Mouse (Mus musculus) limb, embryonic 15.5 days (tissue): ENCODE measurements around the gene Cage1. TPM values are rescaled to one million over a fixed set of nuclear protein-coding genes. Genes with fewer than 3 reads are reported as not detected.

ENCODE experiments used
- ATAC-seq: fragments of 200-750 bp; cut with Nextera tagmentation; 2 replicates; pipeline ENCODE4 v1.8.0; 2017; ENCODE audit warnings: low read depth, moderate TSS enrichment; ENCODE audit not compliant: insufficient number of reproducible peaks, low FRiP score, low TSS enrichment
- H3K27ac ChIP-seq: fragments of 300-500 bp; sonication (generic); 2 replicates; pipeline ENCODE4 v1.5.1; 2015; ENCODE audit warnings: moderate library complexity, mild to moderate bottlenecking, inconsistent platforms
- H3K27me3 ChIP-seq: fragments of 300-500 bp; sonication (generic); 2 replicates; pipeline ENCODE4 v1.6.1; 2015; ENCODE audit warnings: inconsistent platforms
- H3K36me3 ChIP-seq: fragments of 300-500 bp; sonication (generic); 2 replicates; pipeline ENCODE4 v1.6.1; 2015; ENCODE audit warnings: inconsistent platforms
- H3K4me1 ChIP-seq: fragments of 300-500 bp; sonication (generic); 2 replicates; pipeline ENCODE4 v1.6.1; 2015; ENCODE audit warnings: inconsistent platforms
- H3K4me2 ChIP-seq: fragments of 300-500 bp; sonication (generic); 2 replicates; pipeline ENCODE4 v1.6.1; 2015; ENCODE audit warnings: mild to moderate bottlenecking, inconsistent platforms
- H3K4me3 ChIP-seq: fragments of 300-500 bp; sonication (generic); 2 replicates; pipeline ENCODE4 v1.5.1; 2015; ENCODE audit warnings: mild to moderate bottlenecking, inconsistent platforms
- H3K9ac ChIP-seq: fragments of 300-500 bp; sonication (generic); 2 replicates; pipeline ENCODE4 v1.6.1; 2015; ENCODE audit warnings: inconsistent platforms
- H3K9me3 ChIP-seq: fragments of 300-500 bp; sonication (generic); 2 replicates; pipeline ENCODE4 v1.6.1; 2016; ENCODE audit warnings: inconsistent platforms
- WGBS: fragments of 180-500 bp; shearing (Covaris S2); methylation state at CpG from one replicate; pipeline ENCODE4 v1.1.7; 2015; 5-methylcytosine and 5-hydroxymethylcytosine counted together
- polyA plus RNA-seq: library from polyadenylated mRNA; unstranded; fragments of >200 nt; fragmentation: Nextera tagmentation; extraction: Ambion mirVana; gene quantifications from 2 replicates; pipeline ENCODE4 v1.2.1, GENCODE M21; 2015

Cage1 gene
- polyA plus RNA-seq, 1 experiment from 2014 or later = 0.78 TPM

GRCm38 (mm10) chr13:38007972-38008371 lies 28.9 kb downstream of the Cage1 start:
- Histone ChIP-seq H3K4me2 (no peak overlapping the region), H3K4me1 (no peaks in the 10 kb centered on the region), H3K4me3 (no peak overlapping the region), H3K9ac (no peak overlapping the region), H3K27ac (no peak overlapping the region), H3K9me3 (no peaks in the 10 kb centered on the region), H3K36me3 (no peaks in the 10 kb centered on the region), H3K27me3 (no peaks in the 10 kb centered on the region)
- 90% methylated on average over 2 of the region's 2 CpGs for WGBS
- no peak for ATAC-seq

GRCm38 (mm10) chr13:38002461-38002860 lies 34.4 kb downstream of the Cage1 start:
- WGBS = 45% methylated on average over 1 of the region's 1 CpGs
- Histone ChIP-seq H3K27me3 (no peaks in the 10 kb centered on the region), H3K27ac (no peak overlapping the region), H3K9ac (no peak overlapping the region), H3K4me3 (no peak overlapping the region), H3K4me1 (no peaks in the 10 kb centered on the region), H3K36me3 (no peaks in the 10 kb centered on the region), H3K9me3 (no peaks in the 10 kb centered on the region), H3K4me2 (no peak overlapping the region)
- no peak for ATAC-seq

- no peak overlapping the region for H3K27ac ChIP-seq
- no peak overlapping the region for H3K4me2 ChIP-seq
- no peak overlapping the region for H3K4me3 ChIP-seq
- H3K9ac ChIP-seq = no peak overlapping the region
- no peaks in the 10 kb centered on the region for H3K9me3 ChIP-seq
- no peak for ATAC-seq
- 80% methylated on average over 3 of the region's 3 CpGs for WGBS
- H3K27me3 ChIP-seq = no peaks in the 10 kb centered on the region
- no peaks in the 10 kb centered on the region for H3K4me1 ChIP-seq
- no peaks in the 10 kb centered on the region for H3K36me3 ChIP-seq
Observed at GRCm38 (mm10) chr13:37999713-38000112, 37.2 kb downstream of the Cage1 start.

GRCm38 (mm10) chr13:37994405-37994749 lies 42.5 kb downstream of the Cage1 start:
- WGBS = 15% methylated on average over 7 of the region's 7 CpGs
- H3K27me3 ChIP-seq = no peaks in the 10 kb centered on the region
- peak overlapping the region; percentile 55 for H3K4me2 ChIP-seq
- ATAC-seq = 0 out of 2 replicates have a peak, but pooled peaks have one; percentile 28
- peaks cover 5% of the 10 kb centered on the region; the same call in 1 of the 2 replicates for H3K4me1 ChIP-seq
- peak overlapping the region; percentile 21; the same call in 1 of the 2 replicates for H3K9ac ChIP-seq
- H3K4me3 ChIP-seq = peak overlapping the region; percentile 99
- H3K9me3 ChIP-seq = no peaks in the 10 kb centered on the region
- H3K27ac ChIP-seq = peak overlapping the region; percentile 97
- H3K36me3 ChIP-seq = peaks cover 18% of the 10 kb centered on the region

- Histone ChIP-seq H3K4me2 (peak within 1 kb of the TSS; percentile 55), H3K9ac (peak within 1 kb of the TSS; percentile 96), H3K36me3 (peaks cover 23% of the 10 kb centered on the region), H3K4me1 (peaks cover 5% of the 10 kb centered on the region; the same call in 1 of the 2 replicates), H3K27me3 (no peaks in the 10 kb centered on the region), H3K27ac (peak within 1 kb of the TSS; percentile 97), H3K4me3 (peak within 1 kb of the TSS; percentile 99), H3K9me3 (no peaks in the 10 kb centered on the region)
- WGBS = under 1% methylated on average over 81 of the region's 89 CpGs
- ATAC-seq = peak; percentile 97
Observed at GRCm38 (mm10) chr13:37993704-37994404, 43.0 kb downstream of the Cage1 start, which contains the start of gene Ssr1. Gene Ssr1 (minus strand): TSS chr13:37994217.

- no peaks in the 10 kb centered on the region for H3K27me3 ChIP-seq
- peaks cover 28% of the 10 kb centered on the region for H3K36me3 ChIP-seq
- H3K9ac ChIP-seq = peak overlapping the region; percentile 96
- peaks cover 5% of the 10 kb centered on the region; the same call in 1 of the 2 replicates for H3K4me1 ChIP-seq
- no peak for ATAC-seq
- H3K27ac ChIP-seq = peak overlapping the region; percentile 97
- H3K4me2 ChIP-seq = peak overlapping the region; percentile 55
- under 1% methylated on average over 17 of the region's 17 CpGs for WGBS
- H3K9me3 ChIP-seq = no peaks in the 10 kb centered on the region
- H3K4me3 ChIP-seq = peak overlapping the region; percentile 99
Observed at GRCm38 (mm10) chr13:37993376-37993703, 43.5 kb downstream of the Cage1 start.

GRCm38 (mm10) chr13:37992638-37993371 lies 44.1 kb downstream of the Cage1 start:
- Histone ChIP-seq H3K4me3 (peak overlapping the region; percentile 99), H3K4me2 (peak overlapping the region; percentile 55), H3K9ac (peak overlapping the region; percentile 96), H3K36me3 (peaks cover 34% of the 10 kb centered on the region), H3K27me3 (no peaks in the 10 kb centered on the region), H3K27ac (peak overlapping the region; percentile 97), H3K9me3 (no peaks in the 10 kb centered on the region), H3K4me1 (peaks cover 5% of the 10 kb centered on the region; the same call in 1 of the 2 replicates)
- WGBS = 2% methylated on average over 10 of the region's 10 CpGs
- no peak for ATAC-seq

- Histone ChIP-seq H3K9ac (no peak overlapping the region), H3K27ac (no peak overlapping the region), H3K36me3 (peaks cover 62% of the 10 kb centered on the region), H3K4me3 (no peak overlapping the region), H3K9me3 (no peaks in the 10 kb centered on the region), H3K4me1 (peaks cover 5% of the 10 kb centered on the region; the same call in 1 of the 2 replicates), H3K4me2 (no peak overlapping the region), H3K27me3 (no peaks in the 10 kb centered on the region)
- ATAC-seq = no peak
- 89% methylated on average over 8 of the region's 8 CpGs for WGBS
Observed at GRCm38 (mm10) chr13:37989701-37990100, 47.2 kb downstream of the Cage1 start.

GRCm38 (mm10) chr13:37986166-37986565 lies 50.7 kb downstream of the Cage1 start:
- no peak overlapping the region for H3K9ac ChIP-seq

GRCm38 (mm10) chr13:37981063-37981462 lies 55.8 kb downstream of the Cage1 start:
- Histone ChIP-seq H3K36me3 (peaks cover 81% of the 10 kb centered on the region), H3K4me1 (no peaks in the 10 kb centered on the region), H3K4me3 (no peak overlapping the region), H3K9ac (no peak overlapping the region), H3K27ac (no peak overlapping the region), H3K9me3 (no peaks in the 10 kb centered on the region), H3K4me2 (no peak overlapping the region), H3K27me3 (no peaks in the 10 kb centered on the region)
- no peak for ATAC-seq
- WGBS = 89% methylated on average over 5 of the region's 5 CpGs

More at GRCm38 (mm10) chr13:37986166-37986565, 50.7 kb downstream of the Cage1 start:
- Histone ChIP-seq H3K27me3 (no peaks in the 10 kb centered on the region), H3K4me2 (no peak overlapping the region), H3K4me3 (no peak overlapping the region), H3K36me3 (peaks cover 88% of the 10 kb centered on the region), H3K4me1 (peaks cover under 1% of the 10 kb centered on the region; the same call in 1 of the 2 replicates), H3K9me3 (no peaks in the 10 kb centered on the region), H3K27ac (no peak overlapping the region)
- ATAC-seq = no peak
- 84% methylated on average over 10 of the region's 10 CpGs for WGBS

- no peak overlapping the region for H3K27ac ChIP-seq
- H3K4me2 ChIP-seq = no peak overlapping the region
- H3K4me1 ChIP-seq = no peaks in the 10 kb centered on the region
- no peak overlapping the region for H3K9ac ChIP-seq
- ATAC-seq = no peak
- H3K9me3 ChIP-seq = no peaks in the 10 kb centered on the region
- no peak overlapping the region for H3K4me3 ChIP-seq
- WGBS = 90% methylated on average over 10 of the region's 10 CpGs
- no peaks in the 10 kb centered on the region for H3K27me3 ChIP-seq
- peaks cover 82% of the 10 kb centered on the region for H3K36me3 ChIP-seq
Observed at GRCm38 (mm10) chr13:37980346-37980745, 56.5 kb downstream of the Cage1 start.

GRCm38 (mm10) chr13:37979506-37979905 lies 57.4 kb downstream of the Cage1 start:
- no peak for ATAC-seq
- 95% methylated on average over 12 of the region's 12 CpGs for WGBS
- Histone ChIP-seq H3K4me2 (no peak overlapping the region), H3K27me3 (no peaks in the 10 kb centered on the region), H3K27ac (no peak overlapping the region), H3K36me3 (peaks cover 78% of the 10 kb centered on the region), H3K9ac (no peak overlapping the region), H3K4me3 (no peak overlapping the region), H3K4me1 (no peaks in the 10 kb centered on the region), H3K9me3 (no peaks in the 10 kb centered on the region)
